Mouse (Mus musculus) cerebellum, postnatal 14 days (tissue): Measurements from ENCODE around the gene Fbxw4.
"Not testable (repeated sequence)": the region's sequence is repeated elsewhere in the genome, so short reads cannot be mapped to it uniquely, and the experiment has no call there.

Source experiments
- DNase-seq, 2 experiments: peaks; one replicate each; pipeline ENCODE4 v3.0.0; 2021; ENCODE audit warnings: mixed read lengths in 2 of 2

Gene Fbxw4

GRCm38 (mm10) chr19:45574941-45575631, 85.0 kb downstream of the Fbxw4 start:
- no peak for DNase-seq

GRCm38 (mm10) chr19:45574339-45574898, 85.7 kb downstream of the Fbxw4 start:
- DNase-seq, result no peak

- peak; percentile 83 to 89 for DNase-seq
Measured at GRCm38 (mm10) chr19:45573861-45574267, 86.2 kb downstream of the Fbxw4 start.

GRCm38 (mm10) chr19:45573033-45573432, 87.1 kb downstream of the Fbxw4 start:
- DNase-seq, result no peak

GRCm38 (mm10) chr19:45567367-45567766, 92.7 kb downstream of the Fbxw4 start:
- DNase-seq, result no peak

GRCm38 (mm10) chr19:45565925-45566715, 94.0 kb downstream of the Fbxw4 start:
- DNase-seq, result peak; percentile 64 to 71

- DNase-seq, result peak; percentile 87
Measured at GRCm38 (mm10) chr19:45560153-45560890, 99.8 kb downstream of the Fbxw4 start, which contains the start of the genes Poll and Gm17018. Poll (minus strand) TSS chr19:45560531. Gm17018 (plus strand) TSS chr19:45560615.

GRCm38 (mm10) chr19:45554136-45554535, 106.0 kb downstream of the Fbxw4 start:
- DNase-seq, result no peak

GRCm38 (mm10) chr19:45552187-45552586, 107.9 kb downstream of the Fbxw4 start:
- DNase-seq, result no peak

- no peak for DNase-seq
Measured at GRCm38 (mm10) chr19:45549948-45550347, 110.2 kb downstream of the Fbxw4 start.

- DNase-seq, result no peak
Measured at GRCm38 (mm10) chr19:45549128-45549915, 110.8 kb downstream of the Fbxw4 start.

GRCm38 (mm10) chr19:45548196-45548595, 111.9 kb downstream of the Fbxw4 start:
- DNase-seq, result not testable (repeated sequence)

- peak; percentile 91 to 92 for DNase-seq
Measured at GRCm38 (mm10) chr19:45544925-45545321, 115.2 kb downstream of the Fbxw4 start.

GRCm38 (mm10) chr19:45544152-45544924, 115.8 kb downstream of the Fbxw4 start:
- peak; percentile 37 to 51 for DNase-seq

GRCm38 (mm10) chr19:45542061-45542460, 118.1 kb downstream of the Fbxw4 start:
- DNase-seq, result no peak

GRCm38 (mm10) chr19:45541409-45542041, 118.6 kb downstream of the Fbxw4 start:
- DNase-seq, result peak; percentile 64 to 65

GRCm38 (mm10) chr19:45540657-45541408, 119.3 kb downstream of the Fbxw4 start:
- DNase-seq, result peak; percentile 45 to 63

GRCm38 (mm10) chr19:45537505-45537904, 122.6 kb downstream of the Fbxw4 start:
- DNase-seq, result peak; percentile 74 to 81

GRCm38 (mm10) chr19:45535929-45536328, 124.2 kb downstream of the Fbxw4 start:
- no peak for DNase-seq

GRCm38 (mm10) chr19:45535214-45535735, 124.8 kb downstream of the Fbxw4 start:
- DNase-seq, result no peak
